Mouse (Mus musculus) spleen, adult 2 months (tissue): ENCODE results near the gene Wfdc21.

Source experiments
- CTCF ChIP-seq: fragments of 200-500 bp; IDR thresholded peaks from 2 replicates; pipeline ENCODE4 v1.5.1; 2011; ENCODE audit warnings: mild to moderate bottlenecking, inconsistent platforms; ENCODE audit not compliant: insufficient read depth, insufficient read length, insufficient replicate concordance; ENCODE audit errors: extremely low read depth
- POLR2A ChIP-seq: fragments of 200-500 bp; IDR thresholded peaks from 2 replicates; pipeline ENCODE4 v1.6.1; 2011; ENCODE audit warnings: low read depth, low read length, inconsistent platforms

DNA sequence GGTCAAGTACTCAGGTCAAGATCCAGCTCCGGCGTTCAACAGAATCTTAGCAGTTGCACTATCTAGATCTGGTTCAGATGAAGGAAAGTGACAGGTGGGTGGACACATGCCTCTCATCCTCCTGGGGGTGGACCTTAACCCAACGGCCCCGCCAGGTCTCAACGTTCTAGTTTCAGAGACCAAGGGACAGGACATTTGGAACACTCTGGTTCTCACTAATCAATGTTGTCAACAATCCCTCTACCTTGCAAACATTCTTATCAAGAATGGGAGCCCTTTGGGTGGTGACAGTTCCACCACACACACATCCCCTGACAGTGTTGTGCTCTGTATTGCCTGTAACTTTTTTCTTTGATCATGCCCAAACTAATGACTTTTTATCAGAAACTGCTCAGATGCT lies 4.9 kb upstream of the Wfdc21 start:
- no peak for TF ChIP-seq CTCF
- TF ChIP-seq POLR2A = no peak
